Mouse (Mus musculus) midbrain, embryonic 12.5 days (tissue): ENCODE results near the gene Zfp638. TPM values are rescaled to one million over a fixed set of nuclear protein-coding genes. Genes with fewer than 3 reads are reported as not detected.
"Not testable (repeated sequence)": the region's sequence is repeated elsewhere in the genome, so short reads cannot be mapped to it uniquely, and the experiment has no call there.

Source experiments
- ATAC-seq: fragments of 200-750 bp; cut with Nextera tagmentation; 2 replicates; pipeline ENCODE4 v1.8.0; 2017; ENCODE audit warnings: low read depth, moderate TSS enrichment, moderate library complexity; ENCODE audit not compliant: low FRiP score
- H3K27ac ChIP-seq: fragments of 300-500 bp; sonication (generic); replicated peaks from 2 replicates; pipeline ENCODE4 v1.5.1; 2016; ENCODE audit warnings: mild to moderate bottlenecking
- H3K27me3 ChIP-seq: fragments of 300-500 bp; sonication (generic); 2 replicates; pipeline ENCODE4 v1.6.1; 2016; ENCODE audit warnings: mild to moderate bottlenecking
- H3K36me3 ChIP-seq: fragments of 300-500 bp; sonication (generic); 2 replicates; pipeline ENCODE4 v1.6.1; 2016
- H3K4me1 ChIP-seq: fragments of 300-500 bp; sonication (generic); 2 replicates; pipeline ENCODE4 v1.6.1; 2016
- H3K4me2 ChIP-seq: fragments of 300-500 bp; sonication (generic); replicated peaks from 2 replicates; pipeline ENCODE4 v1.6.1; 2016; ENCODE audit warnings: mild to moderate bottlenecking, moderate library complexity
- H3K4me3 ChIP-seq: fragments of 300-500 bp; sonication (generic); 2 replicates; pipeline ENCODE4 v1.5.1; 2016; ENCODE audit warnings: mild to moderate bottlenecking
- H3K9ac ChIP-seq: fragments of 300-500 bp; sonication (generic); replicated peaks from 2 replicates; pipeline ENCODE4 v1.6.1; 2016; ENCODE audit warnings: mild to moderate bottlenecking, moderate library complexity
- H3K9me3 ChIP-seq: fragments of 300-500 bp; sonication (generic); 2 replicates; pipeline ENCODE4 v1.6.1; 2016; ENCODE audit warnings: mild to moderate bottlenecking
- WGBS: fragments of 180-500 bp; shearing (Covaris S2); methylation state at CpG from one replicate; pipeline ENCODE4 v1.1.7; 2016; 5-methylcytosine and 5-hydroxymethylcytosine counted together
- polyA plus RNA-seq: library from polyadenylated mRNA; unstranded; fragments of >200 nt; fragmentation: Nextera tagmentation; extraction: Ambion mirVana; gene quantifications from 2 replicates; pipeline ENCODE4 v1.2.1, GENCODE M21; 2016

The Zfp638 gene
- 102 and 110 TPM in 2 replicates for polyA plus RNA-seq

- H3K27ac ChIP-seq: no peak within 1 kb of the TSS
- ATAC-seq: peak; percentile 97
- WGBS: under 1% methylated on average over 50 of the region's 50 CpGs
These were observed at the start of gene Zfp638 for GRCm38 (mm10) chr6:83866954-83867597. Zfp638 (plus strand) TSS chr6:83867109.

DNA sequence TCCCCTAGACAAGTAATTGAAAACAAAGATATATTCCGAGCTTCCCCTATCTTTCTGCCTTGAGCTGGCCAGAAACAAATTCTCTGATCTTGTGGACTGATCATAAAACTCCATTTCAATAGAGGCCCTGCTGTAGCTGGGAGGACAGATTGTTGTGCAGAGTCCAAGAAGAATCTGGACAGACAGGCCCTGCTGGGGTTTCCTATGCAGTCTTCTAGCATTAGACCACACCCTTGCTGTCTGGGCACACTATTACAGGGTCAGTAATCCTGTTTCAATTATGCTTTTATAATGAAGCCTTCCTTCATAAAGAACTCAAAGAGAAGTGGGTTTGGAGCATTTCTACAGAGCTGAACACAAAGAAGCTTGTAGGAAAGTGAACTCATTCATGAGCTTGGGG is 47.9 kb upstream of the Zfp638 start:
- Histone ChIP-seq H3K4me2 (no peak overlapping the region), H3K27ac (0 out of 2 replicates have a peak overlapping the region, but pooled peaks have one; percentile 4)
- WGBS: 71% methylated on average over 1 of the region's 1 CpGs

More at GRCm38 (mm10) chr6:83866954-83867597, at the start of gene Zfp638:
- H3K4me1 ChIP-seq: peaks cover 11% of the 10 kb centered on the region
- peak within 1 kb of the TSS; percentile 64 for H3K4me3 ChIP-seq
- H3K36me3 ChIP-seq: no peaks in the 10 kb centered on the region
- no peaks in the 10 kb centered on the region for H3K9me3 ChIP-seq
- peak within 1 kb of the TSS; percentile 99 for H3K4me2 ChIP-seq
- H3K9ac ChIP-seq: peak within 1 kb of the TSS; percentile 54
- H3K27me3 ChIP-seq: peaks cover 21% of the 10 kb centered on the region

DNA sequence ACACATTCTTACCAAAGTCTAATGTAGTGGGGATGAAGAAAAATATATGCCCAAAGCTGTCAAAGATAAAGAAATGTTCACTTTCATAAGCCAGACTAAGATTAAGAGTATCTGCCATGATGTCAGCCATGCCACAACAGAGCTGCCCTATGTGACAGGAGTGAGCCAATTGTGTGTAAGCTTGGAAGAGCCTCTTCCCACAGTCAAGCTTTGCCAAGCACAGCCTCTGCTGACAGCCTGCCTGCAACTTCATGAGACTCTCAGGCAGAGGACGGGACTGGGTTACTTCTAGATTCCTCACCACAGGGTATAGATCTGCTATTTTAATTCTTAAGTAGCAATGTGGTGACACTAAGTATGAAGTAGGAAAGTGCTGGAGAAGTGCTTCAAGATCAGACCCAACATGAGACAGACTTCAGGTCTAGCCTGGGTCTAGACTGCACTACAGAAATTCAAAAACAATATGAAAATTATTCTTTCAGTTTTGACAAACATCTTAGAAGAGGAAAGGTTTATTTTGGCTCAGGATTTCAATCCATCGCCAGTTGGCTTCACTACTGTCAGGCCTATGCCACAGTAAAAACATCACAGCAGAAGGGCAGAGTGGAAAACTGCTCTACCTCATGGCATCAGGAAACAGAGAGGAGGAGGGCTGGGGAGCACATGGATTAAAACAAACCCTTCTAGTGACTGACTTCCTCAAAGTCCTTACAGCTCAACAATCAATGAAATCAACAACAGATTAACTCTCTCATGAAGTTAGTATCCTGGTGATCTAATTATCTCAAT is 46.0 kb upstream of the Zfp638 start:
- Histone ChIP-seq H3K27me3 (no peaks in the 10 kb centered on the region), H3K9ac (no peak overlapping the region), H3K36me3 (peaks cover 12% of the 10 kb centered on the region; the same call in 1 of the 2 replicates), H3K4me1 (peaks cover 8% of the 10 kb centered on the region), H3K9me3 (no peaks in the 10 kb centered on the region), H3K4me3 (no peak overlapping the region), H3K4me2 (no peak overlapping the region), H3K27ac (no peak overlapping the region)
- WGBS: 85% methylated on average over 2 of the region's 2 CpGs
- ATAC-seq: no peak

More for the DNA sequence above, 47.9 kb upstream of the Zfp638 start:
- no peaks in the 10 kb centered on the region for H3K27me3 ChIP-seq
- no peak for ATAC-seq
- no peak overlapping the region for H3K9ac ChIP-seq
- H3K9me3 ChIP-seq: no peaks in the 10 kb centered on the region
- no peak overlapping the region for H3K4me3 ChIP-seq
- H3K36me3 ChIP-seq: peaks cover 25% of the 10 kb centered on the region
- peaks cover 8% of the 10 kb centered on the region for H3K4me1 ChIP-seq

- Histone ChIP-seq H3K27me3 (no peaks in the 10 kb centered on the region), H3K4me3 (no peak overlapping the region), H3K9ac (no peak overlapping the region), H3K4me1 (peaks cover 8% of the 10 kb centered on the region), H3K27ac (no peak overlapping the region), H3K9me3 (no peaks in the 10 kb centered on the region), H3K36me3 (peaks cover 6% of the 10 kb centered on the region; the same call in 1 of the 2 replicates), H3K4me2 (no peak overlapping the region)
- WGBS: 66% methylated on average over 2 of the region's 2 CpGs
- ATAC-seq: no peak
These were observed 45.1 kb upstream of the Zfp638 start for GRCm38 (mm10) chr6:83821856-83822255.

GRCm38 (mm10) chr6:83830941-83831605 is 35.8 kb upstream of the Zfp638 start:
- Histone ChIP-seq H3K27ac (peak overlapping the region; percentile 79), H3K27me3 (no peaks in the 10 kb centered on the region), H3K9me3 (no peaks in the 10 kb centered on the region), H3K4me2 (peak overlapping the region; percentile 78), H3K9ac (peak overlapping the region; percentile 70), H3K36me3 (peaks cover 9% of the 10 kb centered on the region), H3K4me3 (peak overlapping the region; percentile 58), H3K4me1 (peaks cover 4% of the 10 kb centered on the region; the same call in 1 of the 2 replicates)
- WGBS: 1% methylated on average over 33 of the region's 35 CpGs
- no peak for ATAC-seq

DNA sequence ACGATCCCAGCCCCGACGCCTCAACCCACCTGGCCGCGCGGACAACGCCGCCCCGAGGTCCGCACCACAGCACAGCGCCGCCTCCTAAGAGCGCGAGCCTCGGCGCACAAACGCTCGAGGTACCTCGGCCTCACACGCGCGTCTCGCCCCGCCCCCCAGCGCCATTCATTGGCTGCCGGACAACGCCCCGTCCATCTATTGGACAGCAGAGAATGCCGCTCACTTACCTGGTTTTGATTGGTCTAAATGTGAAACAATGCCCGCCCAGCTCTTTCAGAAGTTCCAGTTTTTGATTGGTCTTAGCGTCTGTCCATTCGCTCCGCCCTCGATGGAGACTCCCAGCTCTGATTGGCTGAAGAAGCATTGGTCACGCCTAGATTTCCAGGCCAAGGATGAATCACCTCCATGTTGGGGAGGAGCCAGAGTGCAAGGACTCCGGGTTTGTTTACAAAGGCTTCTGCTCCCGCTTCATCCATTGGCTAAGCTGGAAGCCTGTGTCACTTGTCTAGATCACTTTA is 35.2 kb upstream of the Zfp638 start, which contains the start of gene Paip2b:
Gene Paip2b, minus strand, starts transcription at position 136 of the 518 bp plus-strand sequence.
- Histone ChIP-seq H3K4me1 (peaks cover 4% of the 10 kb centered on the region; the same call in 1 of the 2 replicates), H3K4me3 (peak within 1 kb of the TSS; percentile 58), H3K36me3 (peaks cover 9% of the 10 kb centered on the region), H3K4me2 (peak within 1 kb of the TSS; percentile 78), H3K27me3 (no peaks in the 10 kb centered on the region), H3K9me3 (no peaks in the 10 kb centered on the region), H3K9ac (peak within 1 kb of the TSS; percentile 70), H3K27ac (peak within 1 kb of the TSS; percentile 79)
- under 1% methylated on average over 37 of the region's 37 CpGs for WGBS
- peak; percentile 99 for ATAC-seq

DNA sequence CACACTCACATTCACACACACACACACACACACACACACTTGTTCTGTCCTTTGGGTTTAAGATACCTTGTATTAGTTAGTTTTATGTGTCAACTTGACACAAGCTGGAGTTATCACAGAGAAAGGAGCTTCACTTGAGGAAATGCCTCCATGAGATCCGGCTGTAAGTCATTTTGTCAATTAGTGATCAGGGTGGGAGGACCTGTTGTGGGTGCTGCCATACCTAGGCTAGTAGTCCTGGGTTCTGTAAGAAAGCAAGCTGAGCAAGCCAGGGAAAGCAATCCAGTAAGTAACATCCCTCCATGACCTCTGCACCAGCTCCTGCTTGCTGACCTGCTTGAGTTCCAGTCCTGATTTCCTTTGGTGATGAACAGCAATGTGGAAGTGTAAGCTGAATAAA is 34.5 kb upstream of the Zfp638 start:
- not testable (repeated sequence) for H3K27me3 ChIP-seq, H3K9me3 ChIP-seq, H3K9ac ChIP-seq, H3K36me3 ChIP-seq, H3K4me1 ChIP-seq, ATAC-seq
- H3K4me3 ChIP-seq: peak overlapping the region; percentile 29
- H3K27ac ChIP-seq: peak overlapping the region; percentile 49; the same call in 1 of the 2 replicates
- 70% methylated on average over 1 of the region's 1 CpGs for WGBS
- H3K4me2 ChIP-seq: peak overlapping the region; percentile 48

DNA sequence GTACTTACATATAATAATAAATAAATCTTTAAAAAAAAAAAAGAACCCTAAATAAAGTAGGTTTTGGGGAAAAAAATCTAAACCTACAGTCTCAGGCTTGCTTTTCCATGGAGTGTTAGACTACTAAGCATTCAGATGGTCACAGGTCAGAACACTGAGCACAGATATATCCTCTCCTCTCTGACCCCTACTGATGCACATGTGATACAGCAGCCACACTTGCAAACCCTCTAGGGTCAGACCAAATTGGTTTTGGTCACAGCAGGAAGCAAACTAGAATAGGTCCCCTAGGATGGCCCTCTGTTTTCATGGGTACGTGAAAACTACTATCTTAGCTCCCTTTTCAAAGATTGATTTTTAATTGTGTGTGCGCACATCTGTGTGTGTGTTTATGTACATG is 30.1 kb upstream of the Zfp638 start:
- ATAC-seq: no peak
- Histone ChIP-seq H3K9me3 (no peaks in the 10 kb centered on the region), H3K9ac (no peak overlapping the region), H3K4me1 (peaks cover 4% of the 10 kb centered on the region; the same call in 1 of the 2 replicates), H3K4me2 (no peak overlapping the region), H3K27me3 (no peaks in the 10 kb centered on the region), H3K36me3 (no peaks in the 10 kb centered on the region), H3K4me3 (no peak overlapping the region), H3K27ac (no peak overlapping the region)
- 84% methylated on average over 2 of the region's 2 CpGs for WGBS

- ATAC-seq: no peak
- Histone ChIP-seq H3K36me3 (no peaks in the 10 kb centered on the region), H3K4me3 (no peak overlapping the region), H3K4me2 (no peak overlapping the region), H3K27me3 (no peaks in the 10 kb centered on the region), H3K27ac (no peak overlapping the region), H3K9me3 (no peaks in the 10 kb centered on the region), H3K4me1 (no peaks in the 10 kb centered on the region), H3K9ac (no peak overlapping the region)
- 91% methylated on average over 2 of the region's 2 CpGs for WGBS
These were observed 28.9 kb upstream of the Zfp638 start for GRCm38 (mm10) chr6:83838046-83838445.

GRCm38 (mm10) chr6:83840086-83840485 is 26.8 kb upstream of the Zfp638 start:
- Histone ChIP-seq H3K27me3 (no peaks in the 10 kb centered on the region), H3K4me3 (no peak overlapping the region), H3K4me1 (no peaks in the 10 kb centered on the region), H3K4me2 (no peak overlapping the region), H3K9me3 (no peaks in the 10 kb centered on the region), H3K36me3 (no peaks in the 10 kb centered on the region), H3K27ac (no peak overlapping the region), H3K9ac (no peak overlapping the region)
- no peak for ATAC-seq
- 89% methylated on average over 6 of the region's 6 CpGs for WGBS

DNA sequence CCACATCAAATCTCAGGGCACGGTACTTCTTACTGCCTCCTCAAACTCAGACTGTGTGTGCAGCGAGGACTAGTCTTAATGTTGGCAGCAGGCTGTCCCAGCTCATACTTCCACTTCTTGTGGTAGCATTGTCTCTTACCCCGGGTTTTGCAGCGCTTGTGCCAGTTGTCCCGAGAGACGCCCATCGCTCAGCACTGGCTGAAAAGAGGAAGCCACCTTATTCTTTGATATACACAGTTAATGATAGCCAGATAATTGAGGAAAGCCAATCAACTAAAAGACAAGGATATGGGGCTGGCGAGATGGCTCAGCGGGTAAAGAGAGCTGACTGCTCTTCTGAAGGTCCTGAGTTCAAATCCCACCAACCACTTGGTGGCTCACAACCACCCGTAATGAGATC is 22.0 kb upstream of the Zfp638 start:
- 92% methylated on average over 10 of the region's 10 CpGs for WGBS
- no peak overlapping the region for H3K27ac ChIP-seq

More for the DNA sequence above, 22.0 kb upstream of the Zfp638 start:
- H3K4me2 ChIP-seq: no peak overlapping the region
- H3K4me3 ChIP-seq: no peak overlapping the region
- no peaks in the 10 kb centered on the region for H3K4me1 ChIP-seq
- no peak for ATAC-seq
- H3K9me3 ChIP-seq: no peaks in the 10 kb centered on the region
- no peaks in the 10 kb centered on the region for H3K27me3 ChIP-seq
- H3K9ac ChIP-seq: no peak overlapping the region
- H3K36me3 ChIP-seq: no peaks in the 10 kb centered on the region
